Mouse (Mus musculus) cortical plate, adult 2 months (tissue): Measurements from ENCODE around the gene Dohh. TPM values are rescaled to one million over a fixed set of nuclear protein-coding genes. Genes with fewer than 3 reads are reported as not detected.

Experiments
- H3K27ac ChIP-seq: fragments of 200-500 bp; 2 replicates; pipeline ENCODE4 v1.5.1; 2012; ENCODE audit warnings: low read length, control low read depth, inconsistent platforms; ENCODE audit not compliant: insufficient read depth
- H3K4me1 ChIP-seq: fragments of 200-500 bp; 2 replicates; pipeline ENCODE4 v1.6.1; 2011; ENCODE audit warnings: low read length; ENCODE audit not compliant: control insufficient read depth, insufficient read depth
- H3K4me3 ChIP-seq: fragments of 200-500 bp; 2 replicates; pipeline ENCODE4 v1.5.1; 2011; ENCODE audit warnings: mild to moderate bottlenecking, low read length, control low read depth; ENCODE audit not compliant: insufficient read depth
- CTCF ChIP-seq: fragments of 200-500 bp; IDR thresholded peaks from 2 replicates; pipeline ENCODE4 v1.5.1; 2011; ENCODE audit warnings: mild to moderate bottlenecking, control low read depth, low read length; ENCODE audit not compliant: insufficient read depth; ENCODE audit errors: extremely low read depth
- POLR2A ChIP-seq: fragments of 200-500 bp; IDR thresholded peaks from 2 replicates; pipeline ENCODE4 v1.6.1; 2011; ENCODE audit warnings: mild to moderate bottlenecking, low read length, control low read depth; ENCODE audit not compliant: insufficient read depth; ENCODE audit errors: extremely low read depth
- polyA plus RNA-seq: library from polyadenylated mRNA; depleted of rRNA; stranded (reverse); fragments of >200 nt; gene quantifications from 2 replicates; pipeline ENCODE4 v1.2.3, GENCODE M21; 2012

The Dohh gene
- polyA plus RNA-seq, 1 experiment: 108 TPM

- no peaks in the 10 kb centered on the region for H3K4me1 ChIP-seq
- no peak for TF ChIP-seq POLR2A
- TF ChIP-seq CTCF: peak; percentile 5; the same call in 1 of the 2 replicates
- no peak overlapping the region for H3K4me3 ChIP-seq
- H3K27ac ChIP-seq: no peak overlapping the region
Measured at GRCm38 (mm10) chr10:81346453-81347067, 37.7 kb upstream of the Dohh start.

- Histone ChIP-seq H3K4me1 (no peaks in the 10 kb centered on the region), H3K27ac (no peak overlapping the region), H3K4me3 (peak overlapping the region; percentile 48; the same call in 1 of the 2 replicates)
- TF ChIP-seq POLR2A (no peak), CTCF (no peak)
Measured at GRCm38 (mm10) chr10:81349146-81349545, 35.1 kb upstream of the Dohh start.

DNA sequence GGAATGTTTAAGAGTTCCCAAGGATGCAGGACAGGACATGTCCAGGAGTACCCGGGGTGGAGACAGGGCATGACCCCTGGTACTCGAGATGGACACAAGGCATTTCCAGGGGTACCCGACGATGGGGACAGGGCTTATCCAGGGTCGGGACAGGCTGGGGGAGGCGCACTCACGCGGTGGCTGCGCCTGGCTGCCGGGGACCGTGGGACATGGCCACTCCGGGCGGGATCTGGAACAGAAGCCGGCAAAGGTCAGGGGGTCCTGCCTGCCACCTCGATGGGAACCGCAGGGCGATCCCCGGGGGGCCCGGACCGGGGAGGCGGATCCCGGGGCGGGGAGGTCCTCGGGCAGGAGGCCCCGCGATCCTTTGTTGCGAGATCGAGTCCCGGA is 34.3 kb upstream of the Dohh start:
- no peaks in the 10 kb centered on the region for H3K4me1 ChIP-seq
- peak overlapping the region; percentile 48 for H3K4me3 ChIP-seq
- no peak for TF ChIP-seq CTCF
- TF ChIP-seq POLR2A: no peak
- no peak overlapping the region for H3K27ac ChIP-seq

GRCm38 (mm10) chr10:81350351-81351063 is 33.7 kb upstream of the Dohh start, which contains the start of gene Hmg20b:
Hmg20b (minus strand) TSS chr10:81350480.
- peak within 1 kb of the TSS; percentile 48 for H3K4me3 ChIP-seq
- H3K4me1 ChIP-seq: no peaks in the 10 kb centered on the region
- TF ChIP-seq CTCF (peak; percentile 79), POLR2A (peak; percentile 30; the same call in 1 of the 2 replicates)
- H3K27ac ChIP-seq: peak within 1 kb of the TSS; percentile 82; the same call in 1 of the 2 replicates

DNA sequence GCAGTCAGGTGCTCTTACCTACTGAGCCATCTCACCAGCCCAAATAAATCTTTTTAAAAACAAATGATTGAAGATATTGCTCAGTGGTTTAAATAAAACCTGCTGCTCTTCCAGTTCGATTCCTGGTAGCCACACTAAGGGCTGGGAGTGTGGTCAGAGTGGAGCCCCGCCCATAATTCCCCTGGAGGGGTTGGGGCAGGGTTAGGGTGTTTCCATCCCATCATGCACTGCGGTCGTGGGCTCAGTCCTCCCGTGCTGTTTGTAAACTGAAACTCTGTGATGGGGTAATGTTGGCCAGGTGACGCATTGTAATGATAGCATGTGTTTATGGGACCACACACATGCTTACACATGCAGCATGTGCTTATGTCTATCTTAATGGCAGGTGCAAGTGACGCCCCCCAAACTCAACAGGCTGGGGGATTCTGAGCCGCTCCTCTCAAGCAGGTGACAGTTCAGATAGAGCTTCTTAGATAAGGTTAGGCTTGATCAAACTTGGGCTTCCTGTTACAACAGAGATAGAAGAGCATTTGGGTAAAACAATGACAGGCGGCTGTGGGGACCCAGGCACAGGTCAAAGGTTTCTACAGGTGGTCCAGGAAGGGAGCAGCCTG is 32.4 kb upstream of the Dohh start:
- Histone ChIP-seq H3K4me1 (no peaks in the 10 kb centered on the region), H3K27ac (no peak overlapping the region), H3K4me3 (no peak overlapping the region)
- TF ChIP-seq CTCF (no peak), POLR2A (no peak)

DNA sequence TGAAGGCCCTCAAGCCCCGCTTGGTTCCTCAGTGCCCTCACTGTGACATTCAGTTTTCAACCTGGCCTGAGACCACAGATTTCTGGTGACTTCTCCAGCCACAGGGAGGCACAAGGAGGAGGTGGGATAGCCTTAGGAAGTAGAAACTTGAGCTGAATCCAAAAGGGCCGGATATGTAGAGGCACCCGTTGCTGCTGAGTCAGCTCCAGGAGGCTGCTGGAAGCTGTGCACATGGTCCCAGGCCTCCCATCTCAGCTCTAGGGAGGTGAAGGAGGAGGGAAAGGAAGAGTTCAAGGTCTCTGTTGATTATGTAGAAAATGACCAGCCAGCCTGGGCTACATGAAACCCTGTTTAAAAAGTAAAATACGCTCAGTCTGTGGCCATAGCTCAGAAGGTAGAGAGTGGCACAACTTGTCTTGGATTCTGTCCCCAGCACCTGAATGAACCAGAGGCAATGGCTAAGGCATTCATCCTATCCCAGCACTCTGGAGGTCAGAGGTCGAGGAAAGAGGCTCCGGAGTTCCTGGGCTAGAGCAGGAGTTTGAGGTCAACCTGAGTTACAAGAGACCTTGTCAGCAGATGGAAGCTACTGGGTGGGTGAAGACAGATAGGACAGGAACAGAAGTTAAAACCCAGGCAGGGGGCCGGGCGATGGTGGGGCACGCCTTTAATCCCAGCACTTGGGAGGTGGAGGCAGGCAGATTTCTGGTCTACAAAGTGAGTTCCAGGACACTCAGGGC is 29.3 kb upstream of the Dohh start:
- H3K4me1 ChIP-seq: peaks cover 2% of the 10 kb centered on the region; the same call in 1 of the 2 replicates
- H3K27ac ChIP-seq: no peak overlapping the region
- TF ChIP-seq CTCF (no peak), POLR2A (no peak)
- H3K4me3 ChIP-seq: no peak overlapping the region

- no peak overlapping the region for H3K4me3 ChIP-seq
Measured at GRCm38 (mm10) chr10:81355533-81355932, 28.7 kb upstream of the Dohh start.

GRCm38 (mm10) chr10:81356352-81356990 is 27.8 kb upstream of the Dohh start:
- H3K4me3 ChIP-seq: peak overlapping the region; percentile 98; the same call in 1 of the 2 replicates
- H3K4me1 ChIP-seq: peaks cover 2% of the 10 kb centered on the region; the same call in 1 of the 2 replicates
- TF ChIP-seq CTCF (no peak), POLR2A (no peak)
- no peak overlapping the region for H3K27ac ChIP-seq

More at GRCm38 (mm10) chr10:81355533-81355932, 28.7 kb upstream of the Dohh start:
- peaks cover 2% of the 10 kb centered on the region; the same call in 1 of the 2 replicates for H3K4me1 ChIP-seq
- no peak overlapping the region for H3K27ac ChIP-seq
- no peak for TF ChIP-seq CTCF
